Mouse (Mus musculus) intestine, postnatal 0 days (tissue): ENCODE results near the gene Pimreg. TPM values are rescaled to one million over a fixed set of nuclear protein-coding genes. Genes with fewer than 3 reads are reported as not detected.
A peak's percentile ranks its signal among the peaks of the same experiment; 100 is the strongest.

Source experiments
- ATAC-seq: fragments of 200-750 bp; cut with Nextera tagmentation; 2 replicates; pipeline ENCODE4 v1.8.0; 2017; ENCODE audit warnings: mild to moderate bottlenecking, moderate TSS enrichment, moderate library complexity
- H3K27ac ChIP-seq: fragments of 300-500 bp; sonication (generic); 2 replicates; pipeline ENCODE4 v1.5.1; 2014; ENCODE audit warnings: mild to moderate bottlenecking, low read depth, low read length, moderate library complexity
- H3K27me3 ChIP-seq: fragments of 300-500 bp; sonication (generic); replicated peaks from 2 replicates; pipeline ENCODE4 v1.6.1; 2014; ENCODE audit warnings: low read length, mixed read lengths; ENCODE audit not compliant: control insufficient read depth, insufficient read depth
- H3K36me3 ChIP-seq: fragments of 300-500 bp; sonication (generic); 2 replicates; pipeline ENCODE4 v1.6.1; 2014; ENCODE audit warnings: mild to moderate bottlenecking, moderate library complexity; ENCODE audit not compliant: control insufficient read depth, insufficient read depth
- H3K4me1 ChIP-seq: fragments of 300-500 bp; sonication (generic); replicated peaks from 2 replicates; pipeline ENCODE4 v1.6.1; 2014; ENCODE audit warnings: antibody characterized with exemption, low read length, mixed read lengths; ENCODE audit not compliant: control insufficient read depth, insufficient read depth
- H3K4me2 ChIP-seq: fragments of 300-500 bp; sonication (generic); replicated peaks from 2 replicates; pipeline ENCODE4 v1.6.1; 2014; ENCODE audit warnings: low read depth, mild to moderate bottlenecking, moderate library complexity
- H3K4me3 ChIP-seq: fragments of 300-500 bp; sonication (generic); 2 replicates; pipeline ENCODE4 v1.5.1; 2014; ENCODE audit warnings: low read depth, low read length
- H3K9ac ChIP-seq: fragments of 300-500 bp; sonication (generic); 2 replicates; pipeline ENCODE4 v1.6.1; 2014; ENCODE audit warnings: mild to moderate bottlenecking, low read depth, low read length
- H3K9me3 ChIP-seq: fragments of 300-500 bp; sonication (generic); 2 replicates; pipeline ENCODE4 v1.6.1; 2016; ENCODE audit warnings: mixed run types; ENCODE audit not compliant: control insufficient read depth
- CTCF ChIP-seq: sonication (generic); IDR thresholded peaks from 2 replicates; pipeline ENCODE4 v1.5.1; 2016; ENCODE audit warnings: low read depth, mild to moderate bottlenecking, control low read depth, antibody characterized with exemption, moderate library complexity
- WGBS: fragments of 180-500 bp; shearing (Covaris S2); extraction: QIAGEN DNeasy Blood & Tissue Kit; methylation state at CpG from one replicate; pipeline ENCODE4 v1.1.7; 2014; 5-methylcytosine and 5-hydroxymethylcytosine counted together
- polyA plus RNA-seq: library from polyadenylated mRNA; unstranded; fragments of >200 nt; fragmentation: Nextera tagmentation; extraction: Ambion mirVana; gene quantifications from 2 replicates; pipeline ENCODE4 v1.2.1, GENCODE M21; 2015

Gene Pimreg
- polyA plus RNA-seq, 1 experiment from 2014 or later = 17.4 TPM

DNA sequence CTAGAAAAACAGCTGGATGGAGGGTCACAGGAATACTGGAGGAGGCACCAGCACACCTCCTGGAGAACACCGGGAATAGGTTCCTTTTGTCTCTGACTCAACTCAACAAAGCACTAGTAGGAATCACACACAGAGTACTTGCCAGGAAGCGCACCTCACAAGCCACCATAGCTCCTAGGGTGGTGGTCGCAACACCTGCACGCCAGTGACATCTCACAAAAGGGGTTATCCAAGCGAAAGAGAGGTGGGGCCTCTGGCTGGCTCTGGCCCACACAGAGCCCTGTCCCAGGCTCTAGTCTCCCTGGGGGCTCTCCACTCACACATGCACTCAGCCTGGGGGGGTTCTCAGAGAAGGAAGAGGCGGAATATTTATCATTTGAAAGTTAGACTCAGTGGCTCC, 6.9 kb downstream of the Pimreg start:
- Histone ChIP-seq H3K9me3 (no peaks in the 10 kb centered on the region), H3K27me3 (peaks cover 5% of the 10 kb centered on the region), H3K27ac (no peak overlapping the region), H3K4me1 (0 out of 2 replicates have a peak, but pooled peaks cover 4% of the 10 kb centered on the region), H3K4me3 (no peak overlapping the region), H3K36me3 (no peaks in the 10 kb centered on the region), H3K4me2 (no peak overlapping the region), H3K9ac (no peak overlapping the region)
- 83% methylated on average over 6 of the region's 6 CpGs for WGBS
- ATAC-seq = no peak
- TF ChIP-seq CTCF = no peak

DNA sequence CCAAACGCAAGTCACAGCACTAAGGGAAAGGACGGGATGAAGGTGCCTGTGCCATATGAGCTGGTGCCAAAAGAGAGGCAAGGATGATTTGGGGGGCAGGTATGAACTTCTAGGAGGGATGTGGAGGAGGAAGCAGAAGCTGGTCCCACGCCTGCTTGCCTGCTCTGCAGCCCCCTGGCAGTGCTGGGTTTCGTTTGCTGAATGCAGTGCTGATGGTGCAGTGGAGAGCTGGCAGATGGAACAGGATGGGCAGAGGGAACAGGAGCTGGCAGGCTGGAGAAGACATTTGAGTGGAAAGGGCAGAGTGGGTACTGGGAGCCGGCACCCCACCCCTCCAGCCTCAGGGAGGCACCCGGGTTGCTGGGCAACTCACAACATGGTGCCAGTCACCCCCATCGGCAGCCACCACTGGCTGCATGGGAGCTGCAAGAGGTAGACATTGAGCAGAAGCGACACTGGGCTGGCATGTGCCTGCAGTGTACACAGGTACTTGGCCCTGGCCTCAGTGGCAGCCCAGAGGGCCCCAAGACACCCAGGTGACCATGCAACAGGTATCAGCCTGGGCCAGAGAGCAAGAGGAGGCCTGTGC, 7.4 kb downstream of the Pimreg start:
- peaks cover 5% of the 10 kb centered on the region for H3K27me3 ChIP-seq
- TF ChIP-seq CTCF = no peak
- no peak for ATAC-seq
- 81% methylated on average over 8 of the region's 8 CpGs for WGBS
- H3K9me3 ChIP-seq = no peaks in the 10 kb centered on the region
- H3K9ac ChIP-seq = no peak overlapping the region
- 0 out of 2 replicates have a peak, but pooled peaks cover 4% of the 10 kb centered on the region for H3K4me1 ChIP-seq
- no peaks in the 10 kb centered on the region for H3K36me3 ChIP-seq
- H3K27ac ChIP-seq = no peak overlapping the region
- no peak overlapping the region for H3K4me3 ChIP-seq
- no peak overlapping the region for H3K4me2 ChIP-seq

DNA sequence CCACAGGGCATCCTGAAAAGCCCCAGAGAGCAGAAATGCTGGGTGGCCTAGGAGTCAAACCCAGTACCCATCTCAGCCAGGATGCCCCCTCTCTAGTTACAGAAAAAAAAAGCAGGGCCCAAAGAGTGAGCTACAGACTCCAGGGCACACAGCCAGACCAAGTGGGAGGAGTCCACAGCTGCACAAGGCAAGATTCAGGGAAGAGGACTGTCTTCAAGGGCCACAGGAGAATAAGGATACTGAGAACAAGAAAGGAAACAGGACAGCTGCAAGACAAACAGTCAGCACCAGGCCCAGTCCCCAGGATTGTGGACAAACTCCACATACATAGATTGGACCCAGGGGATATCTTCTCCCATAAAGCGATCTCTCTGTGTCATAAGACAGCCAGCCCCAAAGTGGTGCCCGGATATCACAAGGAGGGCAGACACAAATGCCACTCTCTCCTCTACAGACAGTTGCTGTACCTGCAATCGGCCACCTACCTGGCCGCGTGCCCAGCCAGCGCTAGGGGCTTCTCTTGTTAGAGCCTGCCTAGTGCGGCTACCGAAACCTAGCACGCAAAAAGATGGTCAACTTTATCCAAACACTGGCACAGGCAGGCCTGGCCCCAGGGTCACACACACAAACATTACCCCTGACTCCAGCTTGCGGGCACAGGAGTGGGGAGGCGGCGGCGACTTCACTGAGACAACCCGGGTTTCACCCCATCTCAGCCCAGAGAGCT, 8.5 kb downstream of the Pimreg start:
- no peak overlapping the region for H3K9ac ChIP-seq
- 25% methylated on average over 14 of the region's 14 CpGs for WGBS
- peaks cover 5% of the 10 kb centered on the region for H3K27me3 ChIP-seq
- no peak for TF ChIP-seq CTCF
- ATAC-seq = no peak
- no peaks in the 10 kb centered on the region for H3K9me3 ChIP-seq
- H3K36me3 ChIP-seq = no peaks in the 10 kb centered on the region
- H3K4me1 ChIP-seq = 0 out of 2 replicates have a peak, but pooled peaks cover 4% of the 10 kb centered on the region
- H3K4me2 ChIP-seq = peak overlapping the region; percentile 72
- peak overlapping the region; percentile 38 for H3K4me3 ChIP-seq
- H3K27ac ChIP-seq = no peak overlapping the region

DNA sequence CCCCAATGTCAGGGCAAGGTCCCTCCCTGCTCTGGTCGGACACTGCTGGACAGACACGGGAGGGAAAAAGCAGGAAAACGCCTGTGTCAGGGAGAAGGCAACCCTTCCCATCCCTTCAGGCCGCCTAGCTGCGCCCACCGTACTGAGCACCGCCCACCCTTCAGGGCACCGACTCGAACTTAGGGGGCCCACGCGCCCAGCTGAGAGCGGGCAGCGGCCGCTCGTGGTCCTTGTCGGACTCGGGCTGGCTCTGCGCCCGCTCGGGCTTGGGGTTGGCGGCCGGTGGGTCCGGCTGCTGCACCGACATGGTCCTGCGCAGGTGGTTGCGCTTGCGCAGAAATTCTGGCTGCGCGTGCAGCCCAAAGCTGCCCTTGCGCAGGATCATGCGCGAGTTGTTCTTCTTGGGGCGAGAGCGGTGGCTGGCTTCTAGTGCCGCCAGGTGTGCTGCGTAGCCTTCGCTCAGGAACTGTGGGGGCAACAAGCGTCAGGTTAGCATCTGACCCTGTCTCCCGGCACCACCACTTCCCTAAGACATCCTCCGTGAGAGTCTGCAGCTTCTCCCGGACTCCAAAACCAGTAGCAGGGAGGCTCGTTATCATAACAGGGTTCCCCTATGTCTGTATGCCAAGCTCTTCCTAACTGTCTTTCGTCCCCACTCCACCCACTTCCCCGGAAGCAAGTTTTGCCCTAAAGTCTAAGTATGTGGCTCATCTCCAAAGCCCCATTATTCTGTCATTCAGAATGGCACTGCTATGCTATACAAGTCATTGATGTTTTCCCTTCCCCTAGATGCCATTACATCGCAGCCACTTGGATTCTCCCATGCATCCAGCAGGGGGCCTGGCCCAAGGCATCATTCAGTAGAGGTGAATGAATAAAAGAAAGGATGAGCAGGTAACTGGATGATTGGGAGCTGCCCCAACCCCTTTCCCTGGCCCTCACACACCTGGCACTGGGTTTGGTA, 9.3 kb downstream of the Pimreg start:
- Histone ChIP-seq H3K27me3 (peaks cover 5% of the 10 kb centered on the region), H3K4me2 (peak overlapping the region; percentile 72), H3K9ac (no peak overlapping the region), H3K9me3 (no peaks in the 10 kb centered on the region), H3K27ac (no peak overlapping the region), H3K4me1 (0 out of 2 replicates have a peak, but pooled peaks cover 4% of the 10 kb centered on the region), H3K4me3 (peak overlapping the region; percentile 38), H3K36me3 (no peaks in the 10 kb centered on the region)
- peak; percentile 67 for TF ChIP-seq CTCF
- ATAC-seq = peak; percentile 37; the same call in 1 of the 2 replicates
- WGBS = 8% methylated on average over 43 of the region's 45 CpGs

DNA sequence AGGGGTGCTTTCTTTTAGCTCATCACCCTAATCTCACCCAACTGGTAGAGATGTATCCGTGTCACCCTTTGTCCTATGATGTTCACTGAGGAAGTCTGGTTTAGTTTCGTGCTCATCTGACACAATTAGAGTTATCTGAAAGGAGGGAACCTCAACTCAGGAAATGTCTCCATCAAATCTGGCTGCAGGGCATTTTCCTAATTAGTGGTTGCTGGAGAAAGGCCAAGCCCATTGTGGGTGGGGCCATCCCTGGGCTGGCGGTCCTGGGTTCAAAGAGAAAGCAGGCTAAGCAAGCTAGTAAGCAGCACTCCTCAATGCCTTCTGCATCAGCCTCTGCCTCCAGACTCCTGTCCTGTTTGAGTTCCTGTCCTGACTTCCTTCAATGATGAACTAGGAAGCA, 10.4 kb downstream of the Pimreg start:
- H3K9me3 ChIP-seq = no peaks in the 10 kb centered on the region
- H3K27me3 ChIP-seq = peaks cover 5% of the 10 kb centered on the region
- no peak overlapping the region for H3K4me2 ChIP-seq
- no peak for ATAC-seq
- no peak overlapping the region for H3K9ac ChIP-seq
- no peak for TF ChIP-seq CTCF
- H3K27ac ChIP-seq = no peak overlapping the region
- 73% methylated on average over 3 of the region's 3 CpGs for WGBS
- H3K36me3 ChIP-seq = no peaks in the 10 kb centered on the region
- no peak overlapping the region for H3K4me3 ChIP-seq
- H3K4me1 ChIP-seq = 0 out of 2 replicates have a peak, but pooled peaks cover 4% of the 10 kb centered on the region

DNA sequence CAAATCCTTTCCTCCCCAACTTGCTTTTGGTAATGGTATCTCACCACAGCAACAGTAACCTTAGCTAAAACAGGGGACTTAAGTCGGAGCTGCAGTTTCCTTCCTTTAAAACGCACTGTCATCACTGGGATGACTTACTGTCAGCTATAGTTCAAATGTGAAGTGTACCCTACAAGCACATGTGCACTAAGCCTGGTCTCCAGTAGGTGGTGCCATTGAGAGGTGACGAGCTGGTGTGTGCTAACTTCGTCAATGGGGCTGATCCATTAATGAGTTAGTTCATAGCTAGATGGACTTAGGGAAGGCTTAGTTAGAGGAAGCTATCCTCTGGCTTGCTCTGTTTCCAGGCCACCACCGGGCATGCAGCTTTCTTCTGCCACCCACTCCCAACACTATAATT, 10.8 kb downstream of the Pimreg start:
- no peaks in the 10 kb centered on the region for H3K36me3 ChIP-seq
- H3K27me3 ChIP-seq = peaks cover 5% of the 10 kb centered on the region
- H3K27ac ChIP-seq = no peak overlapping the region
- WGBS = 14% methylated on average over 5 of the region's 5 CpGs
- 0 out of 2 replicates have a peak, but pooled peaks cover 4% of the 10 kb centered on the region for H3K4me1 ChIP-seq
- TF ChIP-seq CTCF = peak; percentile 88
- no peaks in the 10 kb centered on the region for H3K9me3 ChIP-seq
- no peak for ATAC-seq
- H3K9ac ChIP-seq = no peak overlapping the region
- H3K4me3 ChIP-seq = no peak overlapping the region
- H3K4me2 ChIP-seq = no peak overlapping the region
